Mouse (Mus musculus): ENCODE measurements around the gene Gm37240.

The Gm37240 gene

GRCm38 (mm10) chr3:85500096-85500495 is 387.2 kb downstream of the Gm37240 start:
- no peak for DNase-seq (ENCODE audit: low read depth, low spot score)

DNA sequence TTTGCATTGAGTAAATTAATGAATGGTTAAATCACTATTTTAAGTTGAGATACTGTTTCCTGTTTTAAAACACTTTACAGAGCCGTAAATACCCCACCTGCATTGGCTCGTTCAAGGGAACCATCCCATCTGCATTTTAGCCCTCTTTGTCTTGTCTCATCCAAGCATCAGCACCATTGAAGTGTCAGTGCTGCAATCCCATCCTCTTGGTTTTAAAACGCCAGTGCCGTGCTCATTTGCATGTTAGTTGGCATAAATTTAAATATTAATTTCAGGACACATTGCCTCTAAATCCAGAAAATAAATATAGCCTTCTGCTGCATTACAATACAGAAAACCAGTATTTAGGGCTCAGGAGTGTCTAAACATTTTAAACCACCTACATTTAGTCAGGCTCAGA is 391.2 kb downstream of the Gm37240 start:
- DNase-seq (ENCODE audit: low read depth, low spot score): no peak

GRCm38 (mm10) chr3:85493796-85494195 is 393.5 kb downstream of the Gm37240 start:
- DNase-seq (ENCODE audit: low read depth, low spot score): peak; percentile 57

DNA sequence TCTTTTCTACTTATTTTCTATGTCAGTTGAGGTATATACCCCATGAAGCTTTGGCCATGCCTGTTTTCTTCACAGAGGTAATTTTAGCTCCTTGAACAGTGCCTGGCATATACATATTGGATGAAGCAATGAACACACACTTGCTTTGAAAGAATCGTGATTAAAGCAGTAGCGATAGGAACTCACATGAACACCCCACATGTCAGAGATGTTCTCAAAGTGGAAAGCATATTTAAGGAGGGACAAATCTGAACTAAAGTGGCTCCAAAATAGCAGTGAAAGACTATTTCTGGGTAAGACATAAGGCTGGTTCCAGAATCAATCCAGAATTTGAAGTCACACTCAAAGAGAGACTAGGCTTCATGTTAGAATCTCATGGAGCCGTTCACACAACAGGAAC is 397.1 kb downstream of the Gm37240 start:
- no peak for DNase-seq (ENCODE audit: low read depth, low spot score)

DNA sequence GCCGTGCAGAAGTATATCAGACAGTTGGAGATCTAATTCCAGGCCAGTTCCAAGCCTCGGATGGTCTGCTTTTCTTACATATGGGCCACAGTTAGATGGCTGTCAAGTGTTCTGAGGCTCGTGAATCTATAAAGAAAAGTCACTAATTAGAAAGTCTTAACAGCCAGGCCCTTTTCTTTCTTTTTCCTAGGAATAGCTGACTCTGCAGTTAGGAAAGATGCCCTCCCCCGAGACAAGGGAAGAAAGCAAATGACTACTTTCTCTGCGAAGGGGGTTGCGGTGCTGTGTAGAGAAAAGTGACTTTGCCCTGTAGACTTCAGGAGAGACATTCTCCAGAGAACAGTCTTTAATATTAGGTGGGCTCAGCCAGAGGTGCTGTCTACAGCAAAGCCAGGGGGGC is 399.9 kb downstream of the Gm37240 start:
- no peak for DNase-seq (ENCODE audit: low read depth, low spot score)

GRCm38 (mm10) chr3:85485536-85486190 is 401.7 kb downstream of the Gm37240 start:
- DNase-seq (ENCODE audit: low read depth, low spot score): no peak

GRCm38 (mm10) chr3:85482636-85483035 is 404.7 kb downstream of the Gm37240 start:
- DNase-seq (ENCODE audit: low read depth, low spot score): peak; percentile 67

GRCm38 (mm10) chr3:85480638-85481037 is 406.7 kb downstream of the Gm37240 start:
- peak; percentile 56 for DNase-seq (ENCODE audit: low read depth, low spot score)

DNA sequence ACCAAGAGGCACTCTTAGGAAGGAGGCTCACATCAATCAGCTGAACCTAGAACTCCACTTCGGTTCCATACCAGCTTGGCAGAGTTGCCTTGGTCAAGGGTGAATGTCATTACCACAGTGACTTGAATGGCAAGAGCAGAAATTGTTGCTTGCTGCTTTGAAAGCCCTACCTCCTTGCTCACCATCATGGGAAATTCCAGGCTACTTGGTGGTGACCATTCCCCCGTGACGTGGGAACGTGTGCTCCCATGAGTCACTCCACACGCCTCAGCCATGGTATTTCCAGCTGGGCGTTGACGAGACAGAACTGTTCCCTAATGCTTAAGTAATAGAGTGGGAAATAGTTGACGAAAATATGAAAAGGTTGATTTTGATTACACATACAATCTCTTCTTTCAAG is 408.6 kb downstream of the Gm37240 start:
- DNase-seq (ENCODE audit: low read depth, low spot score): no peak

- DNase-seq (ENCODE audit: low read depth, low spot score): peak; percentile 51
These were observed 417.6 kb downstream of the Gm37240 start for GRCm38 (mm10) chr3:85469711-85470110.

DNA sequence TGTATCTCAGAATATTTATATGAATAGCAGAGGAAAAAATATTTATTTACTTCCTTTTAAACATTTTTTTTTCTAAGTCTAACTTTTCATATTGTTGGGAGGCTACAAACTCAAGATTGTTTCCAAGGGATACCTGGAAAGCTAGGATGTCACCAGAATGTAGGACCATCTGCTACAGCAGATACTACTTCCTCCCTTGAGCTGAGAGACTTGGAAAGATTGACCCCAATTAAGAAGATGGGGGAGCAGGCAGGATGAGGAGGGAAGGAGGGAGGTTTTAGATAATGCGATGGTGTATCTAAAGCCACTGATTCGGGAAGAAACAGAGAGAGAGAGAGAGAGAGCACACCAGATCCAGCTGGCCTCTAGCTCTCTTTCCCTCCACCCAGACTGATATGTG is 418.3 kb downstream of the Gm37240 start:
- DNase-seq (ENCODE audit: low read depth, low spot score): no peak

DNA sequence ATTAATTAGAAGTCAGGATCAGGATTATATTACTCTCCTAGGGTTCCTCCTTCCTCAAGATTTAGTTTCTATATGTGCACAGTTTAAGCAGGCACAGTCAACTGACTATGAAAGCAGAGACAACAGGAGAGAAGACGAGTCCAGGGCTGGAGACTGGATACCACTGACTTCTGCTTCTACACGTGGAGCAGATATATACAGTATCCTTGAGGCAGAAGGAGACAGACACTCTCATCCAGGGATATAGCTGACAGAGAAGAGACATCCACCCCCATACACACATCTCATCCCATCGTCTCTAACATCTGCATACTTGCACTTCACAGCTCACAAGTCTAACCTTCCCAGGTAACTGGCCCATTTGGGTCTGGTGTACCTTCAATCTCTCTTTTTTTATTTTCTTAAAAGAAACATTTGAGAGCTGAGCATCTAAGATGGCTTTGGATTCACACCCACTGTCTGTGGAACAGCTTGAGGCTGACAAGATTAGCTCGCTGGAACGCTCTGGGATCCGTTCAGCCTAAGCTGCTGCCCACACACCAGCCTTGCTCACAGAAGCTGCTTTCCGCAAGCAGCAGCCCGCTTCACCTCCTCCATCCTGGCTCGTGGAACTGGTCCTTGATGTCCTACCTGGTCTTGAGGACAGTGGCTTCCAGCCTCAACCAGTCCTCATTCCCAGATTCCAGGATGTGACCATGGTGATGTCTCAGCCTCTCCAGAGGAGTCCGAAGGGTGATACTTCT is 421.9 kb downstream of the Gm37240 start:
- no peak for DNase-seq (ENCODE audit: low read depth, low spot score)

DNA sequence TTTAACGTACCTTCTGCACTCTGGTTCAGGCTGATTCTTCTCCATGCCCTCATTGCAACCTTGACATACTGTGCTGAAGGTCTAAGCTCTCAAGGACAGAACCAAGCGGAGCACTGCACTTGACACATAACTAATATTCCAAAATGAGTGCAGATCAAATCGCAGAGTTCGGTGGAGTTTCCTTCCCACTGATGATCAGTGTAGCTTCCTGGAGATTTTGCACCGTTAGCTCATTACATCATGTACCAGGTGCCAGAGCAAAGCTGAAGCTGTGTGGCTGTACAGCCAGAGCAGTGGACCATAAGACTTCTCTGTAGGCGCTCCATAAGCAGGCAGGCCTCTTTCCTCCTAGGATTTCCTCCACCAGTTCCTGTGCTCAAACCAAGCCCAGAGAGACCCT is 427.3 kb downstream of the Gm37240 start:
- DNase-seq (ENCODE audit: low read depth, low spot score): no peak

- DNase-seq (ENCODE audit: low read depth, low spot score): no peak
These were observed 430.3 kb downstream of the Gm37240 start for GRCm38 (mm10) chr3:85456983-85457382.

- peak; percentile 54 for DNase-seq (ENCODE audit: low read depth, low spot score)
These were observed 431.9 kb downstream of the Gm37240 start for GRCm38 (mm10) chr3:85455453-85455852.

- no peak for DNase-seq (ENCODE audit: low read depth, low spot score)
These were observed 433.3 kb downstream of the Gm37240 start for GRCm38 (mm10) chr3:85454001-85454400.

DNA sequence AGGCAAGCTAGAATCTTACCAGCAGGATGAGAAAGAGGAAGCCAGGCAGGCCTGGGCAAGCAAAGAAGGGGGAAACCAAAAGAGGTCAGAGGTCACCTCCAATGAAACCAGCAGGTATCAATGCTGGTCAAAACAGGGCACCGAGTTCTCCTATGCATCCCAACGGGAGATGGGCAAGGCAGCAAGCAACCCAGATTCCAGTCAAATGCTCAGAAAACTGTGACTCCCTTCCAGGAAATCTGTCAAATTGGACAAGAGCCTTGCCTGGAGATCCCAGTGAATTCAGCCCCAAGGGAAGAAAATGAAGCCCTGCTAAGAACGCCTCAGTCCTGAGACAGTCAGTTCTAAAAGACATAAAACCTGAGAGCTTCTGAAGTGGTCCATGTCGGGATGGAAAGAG is 437.9 kb downstream of the Gm37240 start:
- no peak for DNase-seq (ENCODE audit: low read depth, low spot score)

DNA sequence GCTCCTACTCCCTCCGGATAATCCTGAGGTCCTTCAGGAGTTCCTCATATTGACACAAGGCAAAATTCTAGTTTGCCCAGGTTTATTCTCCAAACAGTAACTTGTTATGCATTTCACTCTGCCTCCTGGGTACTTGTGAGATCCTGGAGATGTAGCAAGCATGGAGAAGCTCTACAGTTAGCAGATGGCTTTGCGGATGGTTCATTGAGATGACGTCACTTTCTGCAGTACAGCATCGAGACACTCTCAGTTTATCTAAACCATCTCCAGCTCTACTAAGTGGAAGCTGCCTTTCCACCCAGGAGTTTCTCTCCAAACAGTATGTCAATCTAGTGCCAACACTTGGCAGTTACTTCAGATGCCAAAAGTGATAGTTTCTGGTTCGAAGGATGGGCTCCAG is 444.5 kb downstream of the Gm37240 start:
- DNase-seq (ENCODE audit: low read depth, low spot score): no peak

- DNase-seq (ENCODE audit: low read depth, low spot score): peak; percentile 61
These were observed 445.1 kb downstream of the Gm37240 start for GRCm38 (mm10) chr3:85442261-85442660.

GRCm38 (mm10) chr3:85435406-85435805 is 451.9 kb downstream of the Gm37240 start:
- DNase-seq (ENCODE audit: low read depth, low spot score): no peak

GRCm38 (mm10) chr3:85431208-85431607 is 456.1 kb downstream of the Gm37240 start:
- no peak for DNase-seq (ENCODE audit: low read depth, low spot score)

DNA sequence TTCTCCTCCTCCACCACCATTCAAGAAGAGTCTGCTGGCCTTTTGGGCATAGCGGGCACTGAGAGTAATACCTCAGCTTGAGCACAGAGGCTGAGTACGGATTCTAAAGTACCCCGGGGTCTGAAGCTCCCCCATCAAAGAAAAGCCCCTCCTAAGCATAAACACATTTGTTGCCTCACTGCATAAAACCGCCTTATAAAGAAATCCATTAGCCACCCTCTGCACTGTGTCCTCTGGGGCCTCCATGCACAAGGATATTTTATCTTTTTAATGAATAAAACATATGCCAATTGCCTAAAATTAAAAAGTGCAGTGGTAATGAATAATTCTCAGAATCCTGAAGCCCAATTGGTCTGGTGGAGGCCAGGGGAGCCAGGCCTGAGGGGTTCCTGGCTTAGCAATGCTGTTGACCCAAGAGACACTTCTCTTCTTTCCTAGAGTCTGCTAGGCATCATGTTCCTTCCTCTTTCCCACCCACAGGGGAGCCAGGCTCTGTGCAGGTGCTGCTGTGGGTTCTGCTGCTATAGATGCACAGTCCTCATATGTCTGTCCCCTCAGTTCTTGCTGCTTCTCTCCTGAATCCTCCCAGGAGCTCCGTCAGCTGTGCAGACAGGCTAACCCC is 463.8 kb downstream of the Gm37240 start:
- DNase-seq (ENCODE audit: low read depth, low spot score): no peak

DNA sequence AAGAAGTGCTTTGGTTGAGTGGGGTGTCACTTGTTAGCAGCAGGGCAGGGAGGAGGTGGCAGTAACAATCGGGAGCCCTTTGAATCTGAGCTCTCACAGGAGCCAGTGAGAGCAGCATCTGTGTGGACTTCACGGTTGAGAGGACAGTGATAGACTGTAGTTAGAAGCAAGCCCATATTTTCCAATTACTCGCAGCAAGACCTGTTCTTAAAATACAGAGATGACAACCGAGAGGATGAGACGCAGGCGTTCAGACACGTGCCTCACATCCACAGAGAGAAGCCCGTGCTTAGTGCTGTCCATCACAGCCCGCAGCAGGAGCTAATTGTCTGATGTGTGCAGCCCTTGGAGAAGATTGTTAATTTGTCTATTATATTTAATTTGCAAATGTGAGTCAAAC is 465.9 kb downstream of the Gm37240 start:
- no peak for DNase-seq (ENCODE audit: low read depth, low spot score)

Data from ZHBTc4 (cell line).